Mouse (Mus musculus) A20 (cell line): ENCODE results near the gene Asic5.

ENCODE experiments used
- DNase-seq: peaks from one replicate; pipeline ENCODE4 v3.0.0-alpha.2; 2011; ENCODE audit warnings: low read depth, low spot score

The Asic5 gene

DNA sequence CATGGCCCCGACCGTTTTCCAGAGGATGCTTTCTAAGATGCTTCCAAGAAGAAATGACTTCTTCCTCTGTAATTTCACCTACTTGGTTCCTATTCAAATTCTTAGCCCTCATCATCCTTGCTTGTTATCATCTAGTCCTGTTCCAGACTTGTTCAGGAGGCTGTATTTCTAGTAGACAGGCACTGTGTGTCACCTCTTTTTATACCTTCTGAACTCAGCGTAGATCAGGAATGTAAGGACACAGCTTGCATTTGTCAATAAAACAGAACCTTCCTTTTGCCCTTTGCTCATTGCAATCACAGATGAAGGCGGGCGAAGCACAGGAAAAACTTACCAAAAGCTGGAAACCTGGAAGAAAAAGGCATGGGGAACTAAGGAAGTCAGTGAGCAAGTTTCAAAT, at the start of gene Asic5:
Gene Asic5 (plus strand): TSS at position 301 of the 400 bp plus-strand sequence.
- no peak for DNase-seq

GRCm38 (mm10) chr3:81933348-81933747, 48.7 kb upstream of the Asic5 start:
- DNase-seq: peak; percentile 74

DNA sequence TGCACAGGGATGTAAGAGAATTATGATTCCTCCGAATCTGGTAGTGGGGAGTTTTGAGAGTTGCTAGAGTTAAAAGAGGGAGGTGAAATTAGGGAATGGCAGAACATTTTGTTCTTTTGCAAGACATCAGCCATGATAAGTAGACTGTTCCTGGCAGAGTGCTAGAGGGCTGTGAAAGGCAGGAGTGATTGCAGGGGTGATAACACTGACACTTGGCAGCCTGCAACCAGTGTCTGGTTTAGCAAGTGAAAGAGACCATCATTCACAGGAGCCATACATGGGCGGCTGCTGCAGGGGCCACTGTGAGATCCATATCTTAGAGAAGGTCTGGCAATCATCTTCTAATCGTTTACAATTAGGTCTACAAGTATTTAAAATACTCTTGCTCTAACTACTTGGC, 43.2 kb upstream of the Asic5 start:
- peak; percentile 54 for DNase-seq

DNA sequence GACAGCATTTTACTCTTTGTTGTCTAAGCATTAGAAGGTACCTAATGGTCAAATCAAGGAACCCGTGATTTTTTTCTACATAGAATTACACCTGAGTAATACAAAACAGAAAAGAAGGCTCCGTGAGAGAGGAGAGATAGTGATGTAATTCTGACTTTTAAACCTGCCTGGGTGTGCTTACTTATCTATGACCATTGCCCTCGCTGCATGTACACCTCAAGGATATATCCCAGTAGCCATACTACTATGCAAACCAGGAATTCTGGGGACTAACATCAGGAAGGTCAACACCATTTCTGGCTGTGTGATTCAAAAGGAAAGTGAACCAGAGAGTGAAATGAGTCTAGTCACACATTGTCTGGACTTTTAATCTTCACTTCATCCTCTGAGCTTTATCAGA, 39.7 kb upstream of the Asic5 start:
- DNase-seq: no peak

- DNase-seq: no peak
Measured at GRCm38 (mm10) chr3:81943097-81943496, 39.0 kb upstream of the Asic5 start.

GRCm38 (mm10) chr3:81944851-81945393, 37.2 kb upstream of the Asic5 start:
- no peak for DNase-seq

DNA sequence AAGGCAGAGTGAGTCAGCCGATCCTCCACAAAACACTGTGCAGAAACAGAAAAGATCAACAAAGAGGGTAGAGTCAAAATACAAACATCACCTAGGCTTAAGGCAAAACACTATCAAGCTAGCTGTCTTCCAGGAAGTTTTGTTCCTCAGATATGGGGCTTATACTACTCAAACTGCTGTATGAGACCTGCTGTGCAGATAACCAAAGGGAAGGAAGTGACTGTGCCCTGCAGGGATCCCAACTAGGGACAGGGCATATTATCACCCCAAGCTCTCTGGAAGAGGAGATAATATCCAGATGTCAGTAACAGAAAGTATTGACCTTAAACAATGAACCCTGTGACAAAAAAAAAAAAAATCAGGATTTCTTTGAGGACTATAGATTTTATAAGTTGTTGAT, 33.0 kb upstream of the Asic5 start:
- DNase-seq: no peak

- DNase-seq: no peak
Measured at GRCm38 (mm10) chr3:81951785-81952184, 30.3 kb upstream of the Asic5 start.

DNA sequence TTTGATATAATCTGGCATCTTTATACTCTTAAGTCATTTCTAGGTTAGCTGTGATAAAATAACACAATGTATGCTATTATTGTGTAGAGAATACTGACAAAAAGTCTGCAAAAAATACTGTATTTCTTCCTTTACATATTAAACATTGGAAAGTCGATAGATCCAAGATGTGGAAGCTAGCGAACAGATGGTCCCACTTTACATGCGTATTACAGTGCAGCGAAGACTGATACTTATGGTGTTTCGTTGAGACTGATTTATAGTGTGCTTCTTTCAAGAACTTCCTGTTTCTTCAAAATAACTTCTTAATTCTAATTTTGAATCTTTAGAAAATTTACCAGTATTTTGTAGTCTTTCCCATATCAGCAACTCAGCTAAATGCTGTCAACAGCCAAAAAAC, 24.6 kb upstream of the Asic5 start:
- no peak for DNase-seq

GRCm38 (mm10) chr3:81961336-81961735, 20.8 kb upstream of the Asic5 start:
- no peak for DNase-seq

GRCm38 (mm10) chr3:81963768-81964167, 18.3 kb upstream of the Asic5 start:
- DNase-seq: no peak

DNA sequence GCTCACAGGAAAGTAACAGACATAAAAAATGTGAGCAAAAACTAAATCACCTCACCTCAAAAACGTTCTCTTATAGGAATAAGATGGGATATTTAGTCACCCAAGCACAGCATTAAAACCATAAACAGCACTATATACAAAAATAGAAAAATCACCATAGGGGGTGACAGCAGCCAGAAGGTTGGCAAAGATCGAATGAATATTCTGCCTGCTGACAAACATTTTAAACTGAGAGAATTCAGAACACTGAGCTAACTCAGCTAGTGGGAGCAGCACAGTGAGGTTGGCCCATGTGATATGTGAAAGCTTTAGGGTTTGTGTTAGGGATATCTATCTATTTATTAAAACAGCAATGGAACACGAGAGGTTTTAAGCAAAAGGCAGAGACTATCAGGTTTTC, 17.5 kb upstream of the Asic5 start:
- DNase-seq: no peak

DNA sequence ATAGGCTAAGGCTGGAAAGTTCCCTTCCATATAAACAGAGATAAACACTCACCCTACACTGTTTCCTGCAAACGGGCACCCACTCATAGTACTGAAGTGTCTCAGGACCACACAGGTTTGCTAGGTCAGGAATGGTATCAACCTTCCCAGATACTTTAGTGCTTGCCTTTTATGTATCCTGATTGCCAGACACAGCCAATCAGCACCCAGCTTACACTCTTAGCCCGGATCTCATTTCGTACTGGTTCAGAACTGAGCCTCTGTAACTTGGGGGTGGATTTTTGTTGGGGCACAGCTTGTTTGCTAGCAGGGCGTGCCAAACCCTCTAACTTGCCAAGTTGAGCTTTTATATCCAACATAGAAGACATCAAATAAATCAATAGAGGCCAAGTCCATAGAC, 6.5 kb upstream of the Asic5 start:
- DNase-seq: no peak

DNA sequence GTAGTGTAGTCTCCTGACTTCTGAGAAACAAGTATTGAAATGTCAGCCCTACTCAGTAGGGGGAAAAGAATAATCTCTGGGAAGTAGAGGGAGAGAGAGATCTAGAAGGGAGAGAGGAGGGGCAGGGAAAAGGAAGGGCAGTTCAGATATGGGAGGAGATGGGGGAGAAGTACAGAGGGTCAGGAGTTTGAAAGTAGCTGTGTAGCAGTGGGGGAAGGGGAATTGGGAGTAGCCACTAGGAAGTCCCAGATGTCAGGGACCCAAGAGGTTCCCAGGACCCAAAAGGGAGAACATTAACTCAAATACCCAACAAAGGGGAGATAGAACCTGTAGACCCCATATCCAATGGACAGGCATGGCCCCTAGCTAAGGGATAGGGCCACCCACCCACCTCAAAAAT, 6.0 kb upstream of the Asic5 start, which contains the start of gene Tdo2:
Gene Tdo2 (minus strand): TSS at position 101 of the 400 bp plus-strand sequence.
- DNase-seq: no peak

DNA sequence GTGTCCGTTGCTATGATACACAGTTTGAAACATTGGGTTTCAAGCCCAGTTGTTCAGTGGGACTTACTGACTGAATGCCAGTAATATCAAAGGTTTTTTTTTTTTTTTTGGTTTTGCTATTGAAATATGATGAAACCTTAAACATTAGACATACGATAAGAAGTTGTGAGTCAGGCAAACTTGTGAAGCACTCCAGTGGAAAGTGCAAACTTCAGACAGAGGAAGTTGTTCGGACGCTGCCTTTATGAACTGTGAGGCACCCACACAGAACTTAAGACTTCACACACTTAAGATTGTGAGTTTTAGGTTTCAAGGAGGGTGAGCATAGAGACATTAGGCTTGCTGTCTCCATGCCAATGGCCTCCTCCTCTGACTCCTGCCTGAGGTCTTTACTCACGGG, 514 bp upstream of the Asic5 start:
- DNase-seq: no peak

- DNase-seq: peak; percentile 55
Measured at GRCm38 (mm10) chr3:81983120-81983895, 1.2 kb downstream of the Asic5 start.

GRCm38 (mm10) chr3:81985100-81985499, 3.0 kb downstream of the Asic5 start:
- no peak for DNase-seq

GRCm38 (mm10) chr3:81986103-81986502, 4.0 kb downstream of the Asic5 start:
- DNase-seq: no peak

DNA sequence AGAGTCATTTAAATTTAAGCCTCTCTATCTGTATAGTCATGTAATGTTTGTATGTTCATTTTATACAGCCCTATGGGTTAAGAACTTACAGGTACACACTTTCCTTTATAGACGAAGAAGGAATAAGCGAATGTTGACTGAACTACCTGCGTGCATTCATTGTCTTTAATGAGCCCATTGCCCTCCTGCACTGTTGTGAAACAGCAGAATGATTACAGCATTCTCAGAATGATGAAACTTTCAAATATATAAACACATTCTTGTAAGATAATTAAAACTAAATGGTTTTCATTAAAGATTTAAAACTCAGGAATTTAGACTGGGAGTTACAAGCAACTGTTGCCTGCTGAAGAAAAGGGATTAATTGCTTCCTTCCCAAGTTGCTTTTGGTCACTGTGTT, 5.5 kb downstream of the Asic5 start:
- no peak for DNase-seq

DNA sequence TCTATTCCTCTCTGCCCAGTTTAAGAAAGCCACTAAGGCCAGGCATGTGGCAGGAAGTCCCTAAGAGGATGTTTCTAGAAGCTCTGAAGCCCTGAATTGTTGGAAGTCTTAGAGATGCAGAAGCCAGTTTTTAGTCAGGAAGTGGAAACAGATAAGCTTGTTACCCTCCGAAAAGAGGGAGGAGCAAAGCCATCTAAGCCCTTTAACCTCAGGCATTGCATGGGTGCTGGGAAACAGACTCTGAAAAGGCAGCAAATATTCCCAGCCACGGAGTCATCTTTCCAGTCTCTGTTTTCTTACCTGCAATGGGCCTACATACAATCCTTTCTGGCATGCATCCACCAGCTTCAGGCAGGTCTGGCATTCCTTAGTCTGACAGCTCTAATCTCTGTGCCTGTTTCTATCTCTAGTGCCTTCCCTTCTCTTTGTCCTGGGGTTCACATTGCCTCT, 7.6 kb downstream of the Asic5 start:
- no peak for DNase-seq

GRCm38 (mm10) chr3:81990531-81990930, 8.4 kb downstream of the Asic5 start:
- DNase-seq: no peak

DNA sequence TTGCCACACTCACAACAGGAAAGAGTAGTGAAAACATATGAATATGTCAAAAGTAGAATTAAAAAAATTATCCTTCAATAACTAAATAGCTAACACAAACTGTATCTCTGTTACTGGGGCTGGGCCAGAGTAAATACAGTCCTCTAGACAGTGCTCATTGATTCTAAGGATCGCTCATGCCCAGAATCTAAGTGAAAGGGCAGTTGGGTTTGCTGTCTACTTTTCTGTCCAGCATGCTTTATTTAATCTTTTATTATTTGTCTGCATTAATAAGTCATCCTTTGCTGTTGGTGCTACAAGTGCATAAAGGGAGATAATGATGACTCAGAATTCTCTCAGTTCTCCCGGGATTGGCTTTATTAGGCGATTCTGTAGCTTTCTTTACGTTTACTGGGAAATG, 13.3 kb downstream of the Asic5 start:
- no peak for DNase-seq

- peak; percentile 66 for DNase-seq
Measured at GRCm38 (mm10) chr3:81995988-81996387, 13.9 kb downstream of the Asic5 start.
